Mouse (Mus musculus): Measurements from ENCODE around the gene Anapc13. TPM values are rescaled to one million over a fixed set of nuclear protein-coding genes. Genes with fewer than 3 reads are reported as not detected.
A peak's percentile ranks its signal among the peaks of the same experiment; 100 is the strongest.

Anapc13 gene
- polyA plus RNA-seq, 1 experiment from 2014 or later, result 177 TPM

DNA sequence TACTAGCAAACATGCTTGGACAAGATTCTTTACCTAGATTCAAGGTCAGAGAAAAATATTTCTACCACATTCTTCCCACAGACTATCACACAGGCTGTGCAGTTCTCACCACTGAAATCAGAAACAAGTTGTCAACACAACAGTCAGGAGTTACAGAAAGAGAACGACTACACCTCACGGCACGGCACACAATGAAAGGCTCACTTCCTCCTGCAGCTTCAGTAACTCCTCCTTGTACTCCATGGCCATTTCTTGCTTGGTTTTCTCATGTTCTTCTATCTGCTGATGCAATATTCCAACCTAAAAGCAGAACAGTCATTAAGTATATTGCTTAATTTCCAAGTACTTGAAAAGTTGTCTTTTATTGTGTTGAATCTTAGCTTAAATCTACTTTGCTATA is 11.0 kb upstream of the Anapc13 start:
- no peak overlapping the region for H3K4me3 ChIP-seq
- WGBS, result 85% methylated on average over 3 of the region's 3 CpGs

DNA sequence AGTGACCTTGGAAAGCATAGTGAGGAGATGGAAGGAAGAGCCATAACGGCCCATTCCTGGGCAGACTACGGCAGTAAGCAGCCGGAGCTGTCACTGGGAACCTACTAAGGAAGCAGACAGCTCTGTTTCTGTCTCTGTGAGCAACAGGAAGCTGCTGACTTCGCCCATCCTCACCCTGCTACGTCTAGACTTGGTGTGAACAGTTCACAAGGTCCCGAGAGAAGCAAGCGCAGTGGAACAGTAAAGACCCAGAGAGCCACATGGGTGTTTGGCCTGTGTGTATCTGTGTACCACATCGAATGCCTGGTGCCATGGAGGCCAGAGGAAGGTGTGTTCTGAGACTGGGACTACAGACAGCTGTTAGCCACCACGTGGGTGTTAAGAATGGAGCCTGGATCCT is 9.8 kb upstream of the Anapc13 start:
- 89% methylated on average over 9 of the region's 9 CpGs for WGBS
- no peaks in the 10 kb centered on the region for H3K9me3 ChIP-seq
- H3K9ac ChIP-seq, result no peak overlapping the region
- ATAC-seq (ENCODE audit: low FRiP score, low read depth), result no peak
- no peak overlapping the region for H3K4me2 ChIP-seq (replicated peaks)
- H3K27me3 ChIP-seq (replicated peaks), result no peaks in the 10 kb centered on the region
- H3K4me1 ChIP-seq, result no peaks in the 10 kb centered on the region
- no peak overlapping the region for H3K27ac ChIP-seq
- peaks cover 45% of the 10 kb centered on the region for H3K36me3 ChIP-seq
- H3K4me3 ChIP-seq, result no peak overlapping the region

More for the DNA sequence above, 11.0 kb upstream of the Anapc13 start:
- no peak overlapping the region for H3K9ac ChIP-seq
- no peak overlapping the region for H3K27ac ChIP-seq
- H3K4me1 ChIP-seq, result no peaks in the 10 kb centered on the region
- no peak for ATAC-seq (ENCODE audit: low FRiP score, low read depth)
- H3K4me2 ChIP-seq (replicated peaks), result no peak overlapping the region
- no peaks in the 10 kb centered on the region for H3K9me3 ChIP-seq
- H3K36me3 ChIP-seq, result peaks cover 51% of the 10 kb centered on the region
- no peaks in the 10 kb centered on the region for H3K27me3 ChIP-seq (replicated peaks)

DNA sequence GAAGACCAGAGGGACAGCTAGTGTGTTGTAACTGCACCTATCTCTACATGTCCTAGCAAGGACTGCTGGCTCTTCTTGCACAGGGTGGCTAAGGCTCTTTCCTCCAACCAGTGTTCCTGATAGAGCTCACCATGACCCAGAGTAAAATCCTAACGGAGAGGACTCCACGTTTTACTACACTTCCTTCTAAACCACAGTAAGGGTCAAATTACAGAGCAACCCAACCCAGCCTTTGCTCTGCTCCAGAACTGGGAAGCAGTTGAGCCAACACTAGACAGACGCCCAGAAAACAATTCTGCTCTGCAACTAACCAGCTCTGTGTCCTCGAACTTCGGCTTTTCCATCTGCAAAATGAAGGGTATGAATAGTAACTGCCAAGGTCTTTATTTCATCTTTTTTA is 4.7 kb upstream of the Anapc13 start:
- Histone ChIP-seq H3K9ac (no peak overlapping the region), H3K4me3 (no peak overlapping the region), H3K27me3 (replicated peaks) (no peaks in the 10 kb centered on the region), H3K9me3 (no peaks in the 10 kb centered on the region), H3K4me2 (replicated peaks) (no peak overlapping the region), H3K36me3 (peaks cover 14% of the 10 kb centered on the region; the same call in 1 of the 2 replicates), H3K4me1 (peaks cover 4% of the 10 kb centered on the region), H3K27ac (no peak overlapping the region)
- 52% methylated on average over 5 of the region's 5 CpGs for WGBS
- ATAC-seq (ENCODE audit: low FRiP score, low read depth), result no peak

DNA sequence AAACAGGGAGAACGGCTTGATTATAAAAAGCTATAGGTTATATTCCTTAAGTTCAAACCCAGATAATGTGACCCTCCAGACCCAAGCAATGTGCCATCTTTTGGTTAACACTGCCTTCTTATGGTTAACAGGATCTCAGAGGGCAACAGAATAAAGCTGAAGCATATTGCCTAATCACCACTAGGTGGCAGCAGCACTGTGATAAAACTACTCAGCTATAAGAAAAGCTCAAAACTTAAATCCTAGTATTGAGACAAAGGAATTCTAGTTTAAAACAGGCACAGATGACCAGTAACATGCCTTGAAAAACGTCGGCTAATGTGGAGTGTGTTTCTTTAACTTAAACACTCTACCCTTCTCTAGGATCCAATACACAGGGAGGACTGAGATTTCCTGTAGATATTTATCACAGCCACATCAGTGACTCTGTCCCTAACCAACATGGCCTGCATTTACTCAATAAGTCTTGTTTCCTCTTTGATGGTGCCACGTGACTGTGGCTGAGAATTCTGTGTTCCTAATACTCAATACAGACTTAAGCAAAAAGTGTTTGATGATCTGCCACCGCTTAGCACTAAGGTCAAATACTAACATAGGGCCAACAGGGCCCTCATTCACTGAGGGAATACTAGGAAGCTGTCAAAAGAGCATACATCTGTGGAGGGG is 3.8 kb upstream of the Anapc13 start:
- Histone ChIP-seq H3K9me3 (no peaks in the 10 kb centered on the region), H3K4me3 (no peak overlapping the region), H3K27ac (no peak overlapping the region), H3K36me3 (peaks cover 11% of the 10 kb centered on the region; the same call in 1 of the 2 replicates), H3K9ac (no peak overlapping the region), H3K4me1 (peaks cover 10% of the 10 kb centered on the region), H3K27me3 (replicated peaks) (no peaks in the 10 kb centered on the region), H3K4me2 (replicated peaks) (no peak overlapping the region)
- no peak for ATAC-seq (ENCODE audit: low FRiP score, low read depth)
- 41% methylated on average over 5 of the region's 5 CpGs for WGBS

DNA sequence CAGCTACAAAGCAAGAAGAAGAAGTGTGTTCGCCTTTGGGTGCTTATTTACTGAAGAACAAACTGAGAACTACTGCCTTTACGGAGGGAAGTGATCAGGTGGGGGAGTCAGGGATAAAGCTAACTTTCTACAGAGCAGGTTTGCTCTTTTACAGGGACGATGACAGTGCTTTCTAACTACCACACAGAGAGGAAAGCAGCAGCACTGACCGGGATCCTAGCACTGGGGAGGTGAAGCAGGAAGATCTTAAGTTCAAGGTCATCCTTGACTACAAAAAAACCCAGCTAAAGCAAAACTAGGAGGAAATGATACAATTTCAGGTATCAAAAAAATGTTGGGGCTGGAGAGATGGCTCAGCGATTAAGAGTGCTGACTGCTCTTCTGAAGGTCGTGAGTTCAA is 3.2 kb upstream of the Anapc13 start:
- ATAC-seq (ENCODE audit: low FRiP score, low read depth), result no peak
- 86% methylated on average over 6 of the region's 6 CpGs for WGBS
- H3K4me1 ChIP-seq, result peaks cover 14% of the 10 kb centered on the region
- peaks cover 11% of the 10 kb centered on the region; the same call in 1 of the 2 replicates for H3K36me3 ChIP-seq
- H3K9me3 ChIP-seq, result no peaks in the 10 kb centered on the region
- H3K9ac ChIP-seq, result no peak overlapping the region
- no peak overlapping the region for H3K27ac ChIP-seq
- H3K4me3 ChIP-seq, result no peak overlapping the region
- H3K27me3 ChIP-seq (replicated peaks), result no peaks in the 10 kb centered on the region
- no peak overlapping the region for H3K4me2 ChIP-seq (replicated peaks)

DNA sequence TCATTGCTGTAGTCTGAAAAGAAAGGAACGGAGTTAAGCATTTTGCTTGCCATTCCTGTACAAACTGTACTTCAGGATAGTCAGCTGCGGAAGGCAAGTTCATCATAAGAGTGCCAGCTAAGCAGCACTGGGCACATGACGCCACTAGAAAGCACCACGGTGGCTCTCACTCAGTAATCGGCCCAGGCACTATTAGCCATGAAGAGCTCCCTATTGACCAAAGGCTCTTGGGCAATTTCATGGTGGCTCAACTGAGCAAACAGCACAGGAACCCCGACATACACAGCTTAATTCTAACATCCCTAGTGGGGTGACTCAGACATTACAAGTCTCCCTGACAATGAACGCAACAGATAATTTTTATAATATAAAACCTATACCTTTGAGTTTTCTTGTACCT is 2.5 kb upstream of the Anapc13 start:
- whole genome bisulfite sequencing, result 79% methylated on average over 7 of the region's 7 CpGs
- H3K9ac ChIP-seq, result no peak overlapping the region

DNA sequence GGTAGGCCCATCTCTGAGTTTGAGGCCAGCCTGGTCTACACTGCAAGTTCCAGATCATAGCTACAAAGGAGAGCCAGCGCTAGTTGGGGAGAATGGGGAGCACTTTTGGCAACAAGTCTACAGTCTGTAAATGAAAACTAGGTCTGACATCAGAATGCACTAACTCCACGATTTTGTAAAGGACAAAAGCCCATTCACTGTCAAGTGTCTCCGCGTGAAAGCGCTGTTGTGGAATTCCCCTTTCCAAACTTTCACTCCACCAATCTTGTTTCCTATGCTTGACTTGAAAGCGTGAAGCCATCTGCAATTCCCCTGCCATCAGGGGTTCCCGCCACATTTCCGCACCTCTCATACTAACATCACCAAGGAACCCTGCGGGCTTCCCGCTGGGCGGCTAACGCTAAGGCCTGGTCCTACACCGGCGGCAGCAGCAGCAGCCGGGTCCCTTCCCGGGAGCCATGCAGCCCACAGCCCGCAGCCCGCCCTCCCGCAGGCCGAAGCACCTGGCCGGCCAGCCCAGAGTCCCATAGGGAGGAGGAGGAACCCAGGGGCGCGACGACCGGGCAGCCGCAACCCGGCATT is 604 bp upstream of the Anapc13 start:
- peak; percentile 71; the same call in 1 of the 2 replicates for ATAC-seq (ENCODE audit: low FRiP score, low read depth)
- Histone ChIP-seq H3K4me1 (peaks cover 14% of the 10 kb centered on the region), H3K4me2 (replicated peaks) (peak overlapping the region; percentile 79), H3K27ac (peak overlapping the region; percentile 96), H3K4me3 (peak overlapping the region; percentile 84), H3K36me3 (no peaks in the 10 kb centered on the region), H3K9me3 (no peaks in the 10 kb centered on the region), H3K27me3 (replicated peaks) (no peaks in the 10 kb centered on the region), H3K9ac (peak overlapping the region; percentile 97)
- WGBS, result under 1% methylated on average over 27 of the region's 27 CpGs

More for the DNA sequence above, 2.5 kb upstream of the Anapc13 start:
- no peak overlapping the region for H3K4me3 ChIP-seq
- peaks cover 14% of the 10 kb centered on the region for H3K4me1 ChIP-seq
- H3K27ac ChIP-seq, result no peak overlapping the region
- H3K4me2 ChIP-seq (replicated peaks), result no peak overlapping the region
- ATAC-seq (ENCODE audit: low FRiP score, low read depth), result no peak
- H3K27me3 ChIP-seq (replicated peaks), result no peaks in the 10 kb centered on the region
- peaks cover 4% of the 10 kb centered on the region; the same call in 1 of the 2 replicates for H3K36me3 ChIP-seq
- no peaks in the 10 kb centered on the region for H3K9me3 ChIP-seq

DNA sequence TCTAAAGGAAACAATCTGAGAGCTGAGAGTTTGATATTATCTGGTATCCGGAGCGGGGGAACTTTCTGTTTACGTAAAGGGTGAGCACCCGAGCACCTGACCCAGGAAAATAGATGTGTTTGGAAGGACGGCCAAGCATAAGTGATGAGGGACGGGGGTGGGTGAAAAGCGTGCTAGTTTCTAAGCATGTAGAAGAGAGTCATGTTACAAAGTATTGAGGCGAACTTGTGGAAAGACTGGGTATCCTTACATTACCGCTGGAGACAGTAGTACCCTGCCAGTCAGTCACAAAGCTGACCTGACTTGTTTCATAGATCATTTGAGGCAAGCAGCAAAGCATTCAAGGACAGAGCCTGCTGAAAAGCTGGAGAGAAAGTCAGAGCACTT is 736 bp downstream of the Anapc13 start:
- H3K27ac ChIP-seq, result no peak overlapping the region
- no peak for ATAC-seq (ENCODE audit: low FRiP score, low read depth)
- 2% methylated on average over 9 of the region's 9 CpGs for WGBS

DNA sequence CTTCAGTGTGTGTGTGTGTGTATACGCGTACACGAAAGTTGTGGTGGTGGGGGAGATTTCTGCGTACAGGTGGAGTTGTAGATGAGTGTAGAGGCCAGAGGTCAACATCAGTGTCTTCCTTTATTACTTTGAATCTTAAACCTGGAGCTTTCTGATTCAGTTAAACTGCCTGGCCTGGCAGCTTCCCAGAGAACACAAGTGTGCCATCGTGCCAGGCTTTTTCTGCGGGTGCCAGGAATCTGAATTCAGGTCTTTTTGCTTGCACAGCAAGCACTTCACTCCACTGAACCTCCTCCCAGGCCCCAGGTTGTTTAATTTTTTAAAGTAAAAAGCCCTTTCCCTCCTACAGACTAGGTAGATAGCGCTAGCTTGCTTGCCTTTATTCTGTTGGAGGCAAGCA is 1.3 kb downstream of the Anapc13 start:
- peaks cover 8% of the 10 kb centered on the region for H3K36me3 ChIP-seq
- H3K4me2 ChIP-seq (replicated peaks), result peak overlapping the region; percentile 79
- no peak overlapping the region for H3K27ac ChIP-seq
- no peak for ATAC-seq (ENCODE audit: low FRiP score, low read depth)
- H3K4me1 ChIP-seq, result peaks cover 14% of the 10 kb centered on the region
- H3K9ac ChIP-seq, result peak overlapping the region; percentile 97
- H3K9me3 ChIP-seq, result no peaks in the 10 kb centered on the region
- WGBS, result 87% methylated on average over 7 of the region's 7 CpGs
- peak overlapping the region; percentile 84; the same call in 1 of the 2 replicates for H3K4me3 ChIP-seq
- H3K27me3 ChIP-seq (replicated peaks), result no peaks in the 10 kb centered on the region

More for the DNA sequence above, 736 bp downstream of the Anapc13 start:
- peak overlapping the region; percentile 97 for H3K9ac ChIP-seq
- H3K4me2 ChIP-seq (replicated peaks), result peak overlapping the region; percentile 79
- peaks cover 14% of the 10 kb centered on the region for H3K4me1 ChIP-seq
- no peaks in the 10 kb centered on the region for H3K9me3 ChIP-seq
- H3K4me3 ChIP-seq, result peak overlapping the region; percentile 84
- H3K27me3 ChIP-seq (replicated peaks), result no peaks in the 10 kb centered on the region
- peaks cover 3% of the 10 kb centered on the region for H3K36me3 ChIP-seq

DNA sequence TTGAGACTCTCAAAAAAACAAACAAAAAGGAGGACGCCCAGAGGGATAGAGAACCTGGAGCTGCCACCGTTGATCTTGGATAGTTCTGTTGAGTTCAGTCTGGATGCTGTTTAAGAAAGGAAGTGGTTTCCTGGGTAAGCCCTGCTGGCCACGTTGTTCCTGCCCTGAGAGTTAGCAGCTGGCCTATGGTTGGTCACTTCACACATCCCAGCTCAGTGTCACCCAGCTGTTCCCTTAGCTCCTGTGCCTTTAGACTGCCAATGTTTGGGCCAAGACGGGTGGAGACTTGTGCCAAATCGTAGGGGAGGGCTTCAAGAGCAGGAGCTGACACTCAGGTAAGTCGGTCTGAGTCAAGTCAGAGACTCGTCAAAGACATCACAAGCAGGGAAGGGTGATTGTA is 3.0 kb downstream of the Anapc13 start:
- H3K27me3 ChIP-seq (replicated peaks), result no peaks in the 10 kb centered on the region
- 77% methylated on average over 7 of the region's 7 CpGs for WGBS
- H3K9me3 ChIP-seq, result no peaks in the 10 kb centered on the region
- peaks cover 14% of the 10 kb centered on the region for H3K4me1 ChIP-seq
- no peak overlapping the region for H3K4me2 ChIP-seq (replicated peaks)
- H3K4me3 ChIP-seq, result no peak overlapping the region
- H3K9ac ChIP-seq, result no peak overlapping the region
- no peak overlapping the region for H3K27ac ChIP-seq
- ATAC-seq (ENCODE audit: low FRiP score, low read depth), result no peak
- peaks cover 11% of the 10 kb centered on the region for H3K36me3 ChIP-seq

DNA sequence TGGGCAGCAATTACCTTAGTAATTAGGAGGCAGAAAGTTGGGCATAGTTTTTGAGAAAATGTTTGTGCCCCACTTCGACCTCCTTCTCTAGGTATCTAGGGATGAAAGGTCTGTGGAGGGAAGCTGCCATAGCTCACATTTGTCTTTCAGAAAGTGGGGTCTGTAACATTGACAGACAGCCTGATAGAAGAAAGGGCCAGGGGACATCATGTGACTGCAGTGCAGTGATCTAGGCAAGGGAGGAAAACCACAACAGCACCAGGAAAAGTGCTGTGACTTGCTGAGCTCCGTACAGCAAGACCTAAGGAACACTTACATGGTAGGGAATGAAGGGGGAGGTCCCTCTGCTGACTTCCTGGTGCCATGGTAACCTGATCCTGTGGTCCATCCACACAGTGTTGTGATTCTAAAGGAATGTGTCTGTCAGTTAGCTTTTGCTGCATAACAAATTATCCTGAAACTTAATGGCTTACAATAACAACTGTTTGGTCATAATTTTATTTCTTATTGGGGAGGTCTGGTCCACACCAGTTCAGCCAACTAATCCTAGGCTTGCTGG is 5.6 kb downstream of the Anapc13 start:
- Histone ChIP-seq H3K27me3 (replicated peaks) (no peaks in the 10 kb centered on the region), H3K27ac (no peak overlapping the region), H3K36me3 (peaks cover 15% of the 10 kb centered on the region), H3K9me3 (no peaks in the 10 kb centered on the region), H3K4me3 (no peak overlapping the region), H3K4me1 (peaks cover 11% of the 10 kb centered on the region), H3K4me2 (replicated peaks) (no peak overlapping the region), H3K9ac (no peak overlapping the region)
- WGBS, result 70% methylated on average over 2 of the region's 2 CpGs
- ATAC-seq (ENCODE audit: low FRiP score, low read depth), result no peak

DNA sequence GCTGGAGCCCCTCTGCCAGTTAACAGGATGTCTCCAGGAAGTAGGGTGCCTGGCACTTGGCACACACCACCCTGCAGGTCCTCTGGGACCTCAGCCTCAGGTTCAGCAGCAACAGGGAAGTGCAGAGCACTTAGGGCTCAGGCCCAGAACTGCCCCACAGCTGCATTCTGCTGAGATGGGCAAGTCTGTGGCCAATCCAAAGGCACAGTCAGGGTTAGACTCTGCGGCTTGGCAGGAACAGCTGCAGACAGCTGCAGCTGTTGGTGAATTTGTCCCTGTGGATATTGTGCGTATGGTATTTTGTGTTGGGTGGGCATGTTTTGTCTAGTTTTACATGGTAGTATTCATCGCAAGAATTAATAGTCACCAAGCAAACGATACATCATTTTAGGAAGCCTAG is 6.1 kb downstream of the Anapc13 start:
- no peak for ATAC-seq (ENCODE audit: low FRiP score, low read depth)
- H3K9ac ChIP-seq, result no peak overlapping the region
- H3K27me3 ChIP-seq (replicated peaks), result no peaks in the 10 kb centered on the region
- WGBS, result 95% methylated on average over 4 of the region's 4 CpGs
- peaks cover 15% of the 10 kb centered on the region for H3K36me3 ChIP-seq
- peaks cover 12% of the 10 kb centered on the region for H3K4me1 ChIP-seq
- no peak overlapping the region for H3K27ac ChIP-seq
- no peaks in the 10 kb centered on the region for H3K9me3 ChIP-seq
- no peak overlapping the region for H3K4me3 ChIP-seq
- no peak overlapping the region for H3K4me2 ChIP-seq (replicated peaks)
